Mouse (Mus musculus) layer of hippocampus, adult 9-10 months (tissue): ENCODE data around the gene Gm20865.
"Not testable (repeated sequence)": the region's sequence is repeated elsewhere in the genome, so short reads cannot be mapped to it uniquely, and the experiment has no call there.

Source experiments
- DNase-seq: peaks from one replicate; pipeline ENCODE4 v3.0.0; 2022; ENCODE audit warnings: low spot score

Gm20865 gene

GRCm38 (mm10) chrY:21241275-21241674 lies at the start of gene Gm20865:
TSS of gene Gm20865 (plus strand) at chrY:21241575.
- DNase-seq: not testable (repeated sequence)
